Comparison of ENCODE assay signal across 9 mouse cellular contexts in the genomic region with DNA sequence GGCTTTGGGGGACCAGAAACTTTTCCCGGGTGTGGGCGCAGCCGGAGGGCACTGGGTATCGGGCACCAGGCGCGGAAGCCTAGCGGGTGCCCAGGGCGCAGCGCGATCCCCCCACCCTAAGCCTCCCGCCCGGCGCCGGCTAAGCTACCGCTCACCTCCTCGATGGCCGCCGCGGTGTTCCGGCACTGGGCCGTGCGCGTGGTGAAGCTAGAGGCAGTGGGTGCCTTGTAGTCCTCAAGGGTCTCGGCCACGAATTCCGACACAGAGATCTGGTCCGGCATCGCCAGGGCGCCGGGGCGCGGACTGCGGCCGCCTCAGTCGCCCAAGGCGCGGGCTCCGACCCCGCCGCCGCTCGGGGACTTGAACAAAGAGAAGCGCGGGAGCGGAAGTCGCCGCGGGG. TPM values are rescaled to one million over a fixed set of nuclear protein-coding genes. Genes with fewer than 3 reads are reported as not detected.
DNase-seq lines count a peak whose midpoint lies in the region; ATAC-seq lines count a peak whose summit lies in the region.
"Not testable (repeated sequence)": the region's sequence is repeated elsewhere in the genome, so short reads cannot be mapped to it uniquely, and the experiment has no call there.
"Had no signal": no experiment of that assay in that cellular context is flagged by ENCODE, and none has a peak within 500 bp of the region (broad histone marks: within the 10 kb centered on the region; RNA-seq: fewer than 3 reads in every experiment).

No protein-coding gene starts in this region.

- DNase-seq in adrenal gland, adult (ENCODE audit: inconsistent age in 2 of 2, low spot score in 1 of 2), result peak; percentile 6 to 43
- peak; percentile 7 for DNase-seq in embryonic facial prominence, embryonic 10.5 days (ENCODE audit: low spot score)
- peak; percentile 0 to 1 for DNase-seq in left cerebral cortex, postnatal 25 days (ENCODE audit: low spot score in 2 of 2)
- DNase-seq in midbrain, embryonic 10.5 days (ENCODE audit: low spot score), result not testable (repeated sequence)

- peak overlapping the region; percentile 45 for H3K4me3 ChIP-seq in embryonic facial prominence, embryonic 10.5 days
- 0 out of 2 replicates have a peak overlapping the region, but pooled peaks have one; percentile 12 for H3K4me3 ChIP-seq in heart, embryonic 11.5 days (ENCODE audit: low read depth, low read length)
- peak overlapping the region; percentile 31; the same call in 1 of the 2 replicates for H3K4me3 ChIP-seq in intestine, embryonic 16.5 days (ENCODE audit: low read length)
- peak overlapping the region; percentile 34 for H3K4me3 ChIP-seq in midbrain, embryonic 10.5 days
- H3K4me3 ChIP-seq in stomach, embryonic 15.5 days (replicated peaks), result peak overlapping the region; percentile 25

- H3K9ac ChIP-seq in heart, embryonic 11.5 days (ENCODE audit: low read depth, low read length); intestine, embryonic 16.5 days (ENCODE audit: low read depth, low read length); stomach, embryonic 15.5 days: not testable (repeated sequence)

- not testable (repeated sequence) for H3K36me3 ChIP-seq in embryonic facial prominence, embryonic 10.5 days (replicated peaks); heart, embryonic 11.5 days (ENCODE audit: control insufficient read depth, insufficient read depth, low read length); intestine, embryonic 16.5 days (ENCODE audit: control insufficient read depth, insufficient read depth, low read length); midbrain, embryonic 10.5 days; stomach, embryonic 15.5 days

- intact Hi-C loops in left cerebral cortex, postnatal 25 days (cut with DNase I), result not testable (repeated sequence)

- WGBS in embryonic facial prominence, embryonic 10.5 days, result 16% methylated on average over 48 of the region's 48 CpGs
- 7% methylated on average over 16 of the region's 48 CpGs for WGBS in heart, embryonic 11.5 days (ENCODE audit: insufficient replicate concordance)
- WGBS in intestine, embryonic 16.5 days, result 9% methylated on average over 26 of the region's 48 CpGs
- WGBS in midbrain, embryonic 10.5 days, result 14% methylated on average over 27 of the region's 48 CpGs
- WGBS in stomach, embryonic 15.5 days, result 7% methylated on average over 22 of the region's 48 CpGs

- H3K4me2 ChIP-seq in heart, embryonic 11.5 days; intestine, embryonic 16.5 days (ENCODE audit: low read depth, low read length): not testable (repeated sequence)
- H3K4me2 ChIP-seq in stomach, embryonic 15.5 days, result peak overlapping the region; percentile 21; the same call in 1 of the 2 replicates

- not testable (repeated sequence) for H3K4me1 ChIP-seq in embryonic facial prominence, embryonic 10.5 days; heart, embryonic 11.5 days (ENCODE audit: control insufficient read depth, insufficient read depth, low read length); intestine, embryonic 16.5 days (ENCODE audit: control insufficient read depth, insufficient read depth, low read length); midbrain, embryonic 10.5 days; stomach, embryonic 15.5 days

- H3K27me3 ChIP-seq in embryonic facial prominence, embryonic 10.5 days (replicated peaks; ENCODE audit: low read depth, poor library complexity, severe bottlenecking); heart, embryonic 11.5 days (ENCODE audit: control insufficient read depth, insufficient read depth, low read length); intestine, embryonic 16.5 days (replicated peaks; ENCODE audit: control insufficient read depth, insufficient read depth, low read length); midbrain, embryonic 10.5 days (ENCODE audit: low read depth, poor library complexity, severe bottlenecking); stomach, embryonic 15.5 days (replicated peaks): not testable (repeated sequence)

- not testable (repeated sequence) for H3K9me3 ChIP-seq in embryonic facial prominence, embryonic 10.5 days; heart, embryonic 11.5 days (replicated peaks; ENCODE audit: control insufficient read depth, low read length); intestine, embryonic 16.5 days (ENCODE audit: control insufficient read depth, low read length); stomach, embryonic 15.5 days
- H3K9me3 ChIP-seq in midbrain, embryonic 10.5 days (replicated peaks), result peaks cover 12% of the 10 kb centered on the region

- ATAC-seq in heart, embryonic 11.5 days (replicated peaks; ENCODE audit: insufficient number of reproducible peaks, low FRiP score, low TSS enrichment); intestine, embryonic 16.5 days; stomach, embryonic 15.5 days (ENCODE audit: insufficient read depth, low FRiP score, low read depth): not testable (repeated sequence)

- H3K27ac ChIP-seq in embryonic facial prominence, embryonic 10.5 days (replicated peaks); heart, embryonic 11.5 days (ENCODE audit: low read depth, low read length); intestine, embryonic 16.5 days (ENCODE audit: low read length); midbrain, embryonic 10.5 days (replicated peaks); stomach, embryonic 15.5 days: not testable (repeated sequence)

RNA-seq across cellular contexts. Expression of a gene that starts 20.3 kb away (rescaled TPM):
- polyA plus RNA-seq in embryonic facial prominence, embryonic 10.5 days (2016; fragmentation: Nextera tagmentation; extraction: Ambion mirVana), result 1.1 and 1.4 TPM in 2 replicates
- 0.27 and 0.54 TPM in 2 replicates for polyA plus RNA-seq in heart, embryonic 11.5 days (2014; fragmentation: Nextera tagmentation; extraction: Ambion mirVana)
- polyA plus RNA-seq in intestine, embryonic 16.5 days (2015; fragmentation: Nextera tagmentation; extraction: Ambion mirVana), result 0.38 and 0.43 TPM in 2 replicates
- total RNA-seq in left cerebral cortex, postnatal 25 days (2021), result under 1 TPM in 1 of 2 experiments, not detected in 1; 0.32 TPM
- 0.53 and 0.61 TPM in 2 replicates for polyA plus RNA-seq in midbrain, embryonic 10.5 days (2016; fragmentation: Nextera tagmentation; extraction: Ambion mirVana)
- 0.83 and 0.95 TPM in 2 replicates for polyA plus RNA-seq in stomach, embryonic 15.5 days (2015; fragmentation: Nextera tagmentation; extraction: Ambion mirVana)
- total RNA-seq: gastrocnemius, postnatal 36 days had no signal
- polyA plus RNA-seq: liver, postnatal 0 days had no signal
